Mouse (Mus musculus) lung, embryonic 16.5 days (tissue): ENCODE measurements around the gene Zfp445. TPM values are rescaled to one million over a fixed set of nuclear protein-coding genes. Genes with fewer than 3 reads are reported as not detected.

Source experiments
- ATAC-seq: fragments of 200-750 bp; cut with Nextera tagmentation; 2 replicates; pipeline ENCODE4 v1.8.0; 2017; ENCODE audit warnings: low read depth, mild to moderate bottlenecking, moderate library complexity
- H3K27ac ChIP-seq: fragments of 300-500 bp; sonication (generic); 2 replicates; pipeline ENCODE4 v1.5.1; 2014; ENCODE audit warnings: mild to moderate bottlenecking, control low read depth, low read length
- H3K27me3 ChIP-seq: fragments of 300-500 bp; sonication (generic); 2 replicates; pipeline ENCODE4 v1.6.1; 2014; ENCODE audit warnings: low read depth, low read length, mixed read lengths; ENCODE audit not compliant: control insufficient read depth, insufficient read depth
- H3K36me3 ChIP-seq: fragments of 300-500 bp; sonication (generic); 2 replicates; pipeline ENCODE4 v1.6.1; 2014; ENCODE audit warnings: low read length; ENCODE audit not compliant: control insufficient read depth, insufficient read depth
- H3K4me1 ChIP-seq: fragments of 300-500 bp; sonication (generic); replicated peaks from 2 replicates; pipeline ENCODE4 v1.6.1; 2014; ENCODE audit warnings: low read length, mixed read lengths; ENCODE audit not compliant: control insufficient read depth, insufficient read depth
- H3K4me2 ChIP-seq: fragments of 300-500 bp; sonication (generic); 2 replicates; pipeline ENCODE4 v1.6.1; 2014; ENCODE audit warnings: low read depth, low read length, control low read depth
- H3K4me3 ChIP-seq: fragments of 300-500 bp; sonication (generic); 2 replicates; pipeline ENCODE4 v1.5.1; 2014; ENCODE audit warnings: mild to moderate bottlenecking, low read length, control low read depth
- H3K9ac ChIP-seq: fragments of 300-500 bp; sonication (generic); 2 replicates; pipeline ENCODE4 v1.6.1; 2014; ENCODE audit warnings: low read length, control low read depth
- H3K9me3 ChIP-seq: fragments of 300-500 bp; sonication (generic); 2 replicates; pipeline ENCODE4 v1.6.1; 2016; ENCODE audit warnings: low read length; ENCODE audit not compliant: control insufficient read depth
- WGBS: fragments of 180-500 bp; shearing (Covaris S2); extraction: QIAGEN DNeasy Blood & Tissue Kit; methylation state at CpG from one replicate; pipeline ENCODE4 v1.1.7; 2014; 5-methylcytosine and 5-hydroxymethylcytosine counted together
- polyA plus RNA-seq: library from polyadenylated mRNA; unstranded; fragments of >200 nt; fragmentation: Nextera tagmentation; extraction: Ambion mirVana; gene quantifications from 2 replicates; pipeline ENCODE4 v1.2.1, GENCODE M21; 2015

Zfp445 gene
- polyA plus RNA-seq = 79.4 and 80.6 TPM in 2 replicates

GRCm38 (mm10) chr9:122865697-122866166 is at the start of gene Zfp445:
TSS of gene Zfp445 (minus strand) at chr9:122866006.
- peak within 1 kb of the TSS; percentile 94 for H3K9ac ChIP-seq
- H3K36me3 ChIP-seq = peaks cover 18% of the 10 kb centered on the region
- peak within 1 kb of the TSS; percentile 65 for H3K4me2 ChIP-seq
- H3K9me3 ChIP-seq = peaks cover 15% of the 10 kb centered on the region
- H3K27ac ChIP-seq = peak within 1 kb of the TSS; percentile 80
- peak; percentile 95 for ATAC-seq
- WGBS = under 1% methylated on average over 34 of the region's 34 CpGs
- H3K4me1 ChIP-seq = peaks cover 15% of the 10 kb centered on the region
- peak within 1 kb of the TSS; percentile 84 for H3K4me3 ChIP-seq
- H3K27me3 ChIP-seq = no peaks in the 10 kb centered on the region

GRCm38 (mm10) chr9:122902717-122903535 is 37.1 kb upstream of the Zfp445 start:
- ATAC-seq = peak; percentile 97

GRCm38 (mm10) chr9:122901047-122901446 is 35.2 kb upstream of the Zfp445 start:
- Histone ChIP-seq H3K4me2 (no peak overlapping the region), H3K9ac (no peak overlapping the region), H3K27me3 (no peaks in the 10 kb centered on the region), H3K36me3 (0 out of 2 replicates have a peak, but pooled peaks cover 2% of the 10 kb centered on the region), H3K4me1 (no peaks in the 10 kb centered on the region), H3K9me3 (peaks cover 1% of the 10 kb centered on the region), H3K27ac (no peak overlapping the region), H3K4me3 (no peak overlapping the region)
- 89% methylated on average over 2 of the region's 2 CpGs for whole genome bisulfite sequencing
- no peak for ATAC-seq

More at GRCm38 (mm10) chr9:122902717-122903535, 37.1 kb upstream of the Zfp445 start:
- WGBS = 15% methylated on average over 32 of the region's 32 CpGs
- peak overlapping the region; percentile 75 for H3K9ac ChIP-seq
- peak overlapping the region; percentile 59 for H3K4me3 ChIP-seq
- H3K27ac ChIP-seq = no peak overlapping the region
- H3K36me3 ChIP-seq = peaks cover 4% of the 10 kb centered on the region; the same call in 1 of the 2 replicates
- H3K27me3 ChIP-seq = no peaks in the 10 kb centered on the region
- H3K4me1 ChIP-seq = no peaks in the 10 kb centered on the region
- H3K4me2 ChIP-seq = peak overlapping the region; percentile 71
- H3K9me3 ChIP-seq = no peaks in the 10 kb centered on the region

DNA sequence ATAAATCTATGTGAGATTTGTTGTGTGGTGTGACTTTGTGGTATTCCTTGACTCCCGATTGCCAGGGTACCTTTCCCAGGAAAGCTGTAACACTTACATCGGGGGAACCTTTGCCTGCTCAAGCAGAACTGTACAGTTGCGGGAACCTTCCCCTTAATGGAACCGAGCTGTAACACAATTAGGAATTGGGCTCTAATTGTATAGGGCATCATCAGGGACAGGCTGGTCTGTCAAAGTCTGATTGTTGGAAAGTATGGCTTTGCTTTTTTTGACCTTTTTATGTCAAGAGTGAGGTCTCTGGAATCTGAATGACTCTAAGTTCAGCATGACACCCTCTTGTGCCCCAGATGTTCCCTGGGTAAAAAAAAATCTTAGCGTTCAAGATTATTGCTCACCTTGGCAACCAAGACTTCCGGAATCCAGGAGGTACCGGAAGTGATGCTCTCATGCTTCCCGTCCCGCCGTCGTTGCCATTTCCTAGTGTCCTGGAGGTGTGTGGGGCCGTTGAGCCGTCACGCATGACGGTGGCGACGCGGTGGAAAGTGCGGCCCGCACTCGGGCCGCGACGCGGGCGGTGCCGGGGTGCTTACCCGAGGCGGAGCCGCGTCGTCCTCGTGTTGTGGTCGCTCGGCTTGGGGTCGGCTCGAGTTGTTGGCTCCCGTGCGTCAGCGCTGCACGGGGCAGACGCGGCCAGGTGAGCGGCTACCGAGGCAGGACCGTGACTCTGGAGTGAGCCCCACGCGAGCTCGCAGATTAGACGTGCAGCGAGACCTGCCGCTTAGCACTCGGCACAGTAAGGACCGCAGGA is 20.8 kb upstream of the Zfp445 start:
- H3K27me3 ChIP-seq = no peaks in the 10 kb centered on the region
- H3K4me3 ChIP-seq = peak overlapping the region; percentile 83
- H3K27ac ChIP-seq = 0 out of 2 replicates have a peak overlapping the region, but pooled peaks have one; percentile 32
- no peaks in the 10 kb centered on the region for H3K36me3 ChIP-seq
- WGBS = 6% methylated on average over 54 of the region's 54 CpGs
- H3K4me2 ChIP-seq = peak overlapping the region; percentile 78
- peak; percentile 89 for ATAC-seq
- H3K4me1 ChIP-seq = peaks cover 3% of the 10 kb centered on the region; the same call in 1 of the 2 replicates
- peaks cover 3% of the 10 kb centered on the region for H3K9me3 ChIP-seq
- H3K9ac ChIP-seq = peak overlapping the region; percentile 77

- no peaks in the 10 kb centered on the region for H3K36me3 ChIP-seq
- H3K4me3 ChIP-seq = peak within 1 kb of the TSS; percentile 83
- H3K27ac ChIP-seq = no peak within 1 kb of the TSS
- ATAC-seq = no peak
- H3K9me3 ChIP-seq = peaks cover 3% of the 10 kb centered on the region
- H3K4me1 ChIP-seq = peaks cover 3% of the 10 kb centered on the region; the same call in 1 of the 2 replicates
- 82% methylated on average over 3 of the region's 3 CpGs for WGBS
- H3K4me2 ChIP-seq = peak within 1 kb of the TSS; percentile 78
- H3K9ac ChIP-seq = no peak within 1 kb of the TSS
- H3K27me3 ChIP-seq = no peaks in the 10 kb centered on the region
These were observed 19.6 kb upstream of the Zfp445 start, which contains the start of gene Zkscan7 for GRCm38 (mm10) chr9:122885385-122885784. TSS of gene Zkscan7 (plus strand) at chr9:122885685.

- 85% methylated on average over 2 of the region's 2 CpGs for WGBS
- no peaks in the 10 kb centered on the region for H3K4me1 ChIP-seq
- no peak for ATAC-seq
- H3K9me3 ChIP-seq = no peaks in the 10 kb centered on the region
- H3K4me2 ChIP-seq = no peak overlapping the region
- H3K4me3 ChIP-seq = no peak overlapping the region
- H3K36me3 ChIP-seq = no peaks in the 10 kb centered on the region
- H3K27ac ChIP-seq = no peak overlapping the region
- no peaks in the 10 kb centered on the region for H3K27me3 ChIP-seq
- H3K9ac ChIP-seq = no peak overlapping the region
These were observed 9.3 kb upstream of the Zfp445 start for GRCm38 (mm10) chr9:122875145-122875544.

GRCm38 (mm10) chr9:122874653-122875052 is 8.8 kb upstream of the Zfp445 start:
- Histone ChIP-seq H3K4me3 (no peak overlapping the region), H3K27me3 (no peaks in the 10 kb centered on the region), H3K9ac (no peak overlapping the region), H3K4me1 (no peaks in the 10 kb centered on the region), H3K27ac (no peak overlapping the region), H3K36me3 (no peaks in the 10 kb centered on the region), H3K9me3 (no peaks in the 10 kb centered on the region), H3K4me2 (no peak overlapping the region)
- WGBS = 80% methylated on average over 1 of the region's 1 CpGs
- no peak for ATAC-seq

- H3K9ac ChIP-seq = no peak overlapping the region
- no peak overlapping the region for H3K4me3 ChIP-seq
- 86% methylated on average over 4 of the region's 4 CpGs for WGBS
- no peaks in the 10 kb centered on the region for H3K27me3 ChIP-seq
- no peaks in the 10 kb centered on the region for H3K4me1 ChIP-seq
- ATAC-seq = no peak
- H3K9me3 ChIP-seq = no peaks in the 10 kb centered on the region
- H3K36me3 ChIP-seq = no peaks in the 10 kb centered on the region
- no peak overlapping the region for H3K4me2 ChIP-seq
- H3K27ac ChIP-seq = no peak overlapping the region
These were observed 6.8 kb upstream of the Zfp445 start for GRCm38 (mm10) chr9:122872595-122872994.

DNA sequence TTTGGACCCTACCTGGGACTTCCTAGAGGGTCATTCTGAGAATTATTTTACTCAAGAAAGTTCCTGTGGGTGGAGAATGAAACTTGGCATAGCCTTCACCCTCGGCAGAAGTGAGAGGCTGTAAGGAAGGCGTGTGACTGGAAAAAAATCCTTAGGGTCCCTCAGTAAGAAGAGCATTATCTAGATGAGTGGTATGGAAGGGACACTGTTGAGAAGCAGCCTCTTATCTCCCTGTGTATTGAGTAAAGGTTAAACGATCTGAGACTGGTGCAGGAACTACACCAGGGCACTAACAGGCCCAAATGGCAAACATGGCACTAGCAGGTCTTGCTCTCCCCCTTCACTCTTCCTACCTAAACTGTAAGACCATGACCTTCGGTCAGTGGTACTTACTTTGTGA is 386 bp upstream of the Zfp445 start:
- Histone ChIP-seq H3K4me1 (peaks cover 15% of the 10 kb centered on the region), H3K4me2 (peak overlapping the region; percentile 46), H3K27me3 (no peaks in the 10 kb centered on the region), H3K9ac (peak overlapping the region; percentile 94), H3K27ac (no peak overlapping the region), H3K9me3 (peaks cover 10% of the 10 kb centered on the region; the same call in 1 of the 2 replicates), H3K4me3 (peak overlapping the region; percentile 84), H3K36me3 (peaks cover 13% of the 10 kb centered on the region)
- peak; percentile 50 for ATAC-seq
- WGBS = 77% methylated on average over 4 of the region's 4 CpGs
